Mouse (Mus musculus) gastrocnemius, postnatal 14 days (tissue): Measurements from ENCODE around the gene 1110051M20Rik. TPM values are rescaled to one million over a fixed set of nuclear protein-coding genes. Genes with fewer than 3 reads are reported as not detected.

Experiments used
- DNase-seq: peaks from one replicate; pipeline ENCODE4 v3.0.0; 2021; ENCODE audit warnings: mixed read lengths
- intact Hi-C: fragments of 180-260 bp; cut with DNase I; formaldehyde crosslinking; loops from one replicate; pipeline ENCODE4 v1.15.1; 2025; ENCODE audit warnings: low total_unique reads
- total RNA-seq, 2 experiments: library from RNA; stranded (reverse); gene quantifications; 2 replicates each; pipeline ENCODE4 v1.2.3; 2021

1110051M20Rik gene
- total RNA-seq, 2 experiments from 2014 or later = 11.3 to 13.2 TPM

DNA sequence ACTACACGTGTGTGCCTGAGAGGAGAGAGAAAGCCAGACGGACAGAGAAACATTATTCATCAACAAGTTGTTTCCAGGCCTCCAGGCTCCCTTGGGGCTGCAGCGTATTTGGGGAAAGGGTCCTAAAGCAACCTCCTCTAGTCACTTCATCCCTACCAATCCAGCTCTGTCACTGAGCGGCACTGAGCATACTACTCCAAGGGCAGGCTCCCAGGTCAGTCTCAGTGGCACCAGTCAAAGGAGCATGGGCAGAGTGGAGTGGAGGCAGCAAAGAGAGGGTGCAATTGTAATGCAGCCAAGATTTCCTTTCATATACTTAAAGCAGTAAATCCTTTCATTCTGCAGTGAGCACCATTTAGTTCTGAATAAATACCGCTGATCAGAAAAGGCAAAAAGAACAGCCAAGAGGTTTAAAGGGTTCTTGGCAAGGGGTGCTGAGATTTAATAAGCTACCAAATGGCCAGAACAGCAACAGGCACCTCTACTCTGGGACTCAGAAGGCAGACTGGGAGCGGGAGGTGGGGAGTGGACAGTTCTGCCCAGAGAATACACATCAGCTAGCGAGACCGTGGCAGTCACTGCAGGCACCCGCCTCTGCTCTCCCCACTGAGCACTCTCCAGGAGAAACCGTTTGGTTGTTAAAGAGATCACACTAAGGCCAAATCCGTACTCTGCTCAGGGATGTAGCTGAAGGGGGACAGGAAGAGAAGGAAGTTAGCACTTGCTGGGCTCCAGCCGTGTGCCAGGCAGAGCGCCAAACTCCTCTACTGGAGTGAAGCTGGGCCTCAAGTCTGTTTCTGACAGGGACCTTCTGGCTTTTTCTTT, 159.9 kb downstream of the 1110051M20Rik start:
- DNase-seq = peak; percentile 70
- intact Hi-C loops = no loop called here

DNA sequence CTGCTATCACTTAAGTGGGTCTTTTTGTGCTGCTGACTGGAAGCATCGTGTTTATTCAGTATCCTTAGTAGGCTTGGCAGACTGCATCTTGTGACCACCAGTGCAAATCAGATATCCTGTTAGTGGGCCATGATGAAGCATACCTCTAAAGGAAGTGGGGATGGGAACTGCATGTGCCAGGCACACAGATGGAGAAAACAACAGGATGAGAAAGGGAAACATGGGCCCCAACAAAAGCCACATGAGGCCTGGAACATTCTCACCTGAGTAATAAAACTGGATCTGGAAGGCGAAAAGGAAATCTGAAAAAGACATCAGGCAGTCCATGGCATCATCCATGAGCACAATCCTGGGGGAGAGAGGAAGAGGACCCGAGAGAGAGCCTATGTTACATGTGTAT, 160.5 kb downstream of the 1110051M20Rik start:
- intact Hi-C loops = no loop called here

DNA sequence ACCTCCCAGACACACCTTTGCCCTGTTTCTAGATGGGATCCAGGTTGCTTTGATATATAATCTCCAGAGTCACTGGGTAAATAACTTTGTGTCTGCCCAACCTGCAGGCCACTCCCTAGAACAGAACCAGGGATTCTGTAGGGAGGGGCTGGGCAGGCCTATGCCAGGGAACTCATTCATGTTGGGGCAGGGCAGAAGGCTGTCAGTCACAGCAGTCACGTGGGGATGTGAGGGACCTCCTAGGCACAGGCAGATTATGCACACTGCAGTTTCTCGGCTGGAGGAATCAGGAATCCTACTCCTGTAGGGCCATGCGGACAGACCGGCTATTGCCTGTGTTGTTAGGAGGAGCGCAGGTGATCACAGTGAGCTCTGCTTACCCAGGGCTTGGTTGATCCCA, 163.1 kb downstream of the 1110051M20Rik start:
- intact Hi-C loops = no loop called here
- no peak for DNase-seq

More for the DNA sequence above, 160.5 kb downstream of the 1110051M20Rik start:
- DNase-seq = no peak

DNA sequence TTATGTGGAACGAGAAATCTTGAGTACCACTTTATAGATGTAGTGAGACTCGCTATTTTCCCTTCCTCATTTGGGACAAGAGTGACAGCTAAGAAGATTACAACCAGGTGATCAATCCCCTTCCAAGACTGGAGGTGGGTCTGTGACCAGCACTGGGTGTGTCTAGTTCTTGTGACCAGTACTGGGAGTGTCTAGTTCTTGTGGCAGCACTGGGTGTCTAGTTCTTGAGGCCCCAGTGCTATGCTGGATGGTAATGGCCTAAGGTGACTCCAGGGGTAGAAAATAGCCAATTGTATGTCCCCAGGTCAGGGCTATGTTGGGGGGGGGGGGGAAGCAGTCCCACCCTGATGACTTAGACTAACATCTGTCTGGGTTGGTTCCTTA, 165.1 kb downstream of the 1110051M20Rik start:
- DNase-seq = no peak
- intact Hi-C loops = no loop called here

DNA sequence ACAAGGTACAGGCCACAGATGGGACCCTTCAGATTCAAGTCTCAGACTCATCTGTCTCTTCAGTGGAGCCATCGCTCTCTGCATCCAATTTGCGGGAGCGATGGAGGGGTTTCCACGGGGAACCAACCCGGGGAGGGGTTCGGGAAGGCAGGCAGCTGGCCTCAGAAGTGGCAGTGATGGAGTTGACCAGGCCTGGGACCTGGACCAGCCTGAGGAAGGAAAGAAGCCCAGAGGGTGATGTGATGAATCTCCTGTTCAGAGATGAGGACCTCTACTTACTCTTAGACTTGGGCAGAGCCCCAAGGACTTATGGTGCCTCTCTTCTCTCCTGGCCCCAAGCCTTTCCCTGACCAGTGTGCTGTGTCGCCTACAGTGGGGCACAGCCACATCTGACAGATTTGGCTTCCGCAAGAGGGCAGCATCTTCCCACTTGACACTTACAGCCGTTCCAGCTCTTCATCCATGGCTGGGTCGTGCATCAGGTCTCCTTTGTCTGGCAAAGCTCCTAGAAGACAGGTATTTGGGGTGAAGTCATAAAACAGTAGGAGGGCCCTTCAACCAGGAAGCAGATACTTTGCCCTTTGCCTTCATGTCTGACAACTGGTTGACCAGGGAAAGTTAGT, 165.6 kb downstream of the 1110051M20Rik start:
- DNase-seq = peak; percentile 44
- intact Hi-C loops = no loop called here

DNA sequence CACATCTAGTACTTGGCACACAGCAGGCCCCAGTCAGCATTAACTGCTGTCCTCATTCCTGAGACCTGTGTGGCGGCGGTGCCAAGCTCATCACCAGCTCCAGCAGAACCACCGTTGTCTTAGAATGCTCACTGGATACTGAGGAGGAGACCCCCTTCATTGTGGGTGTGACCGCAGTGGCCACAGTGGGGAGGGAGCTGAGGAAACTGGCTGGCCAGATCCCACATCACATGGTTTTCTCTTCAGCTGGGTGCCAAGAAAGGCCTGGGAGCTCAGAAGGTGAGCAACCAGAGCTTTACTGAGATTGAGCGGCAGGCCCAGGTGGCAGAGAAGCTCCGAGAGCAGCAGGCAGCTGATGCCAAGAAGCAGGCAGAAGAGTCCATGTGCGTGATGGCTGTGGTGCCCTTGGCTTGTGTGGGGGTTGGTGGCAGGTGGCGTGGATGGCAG, 174.8 kb downstream of the 1110051M20Rik start:
- peak; percentile 58 for DNase-seq
- intact Hi-C loops = no loop called here

DNA sequence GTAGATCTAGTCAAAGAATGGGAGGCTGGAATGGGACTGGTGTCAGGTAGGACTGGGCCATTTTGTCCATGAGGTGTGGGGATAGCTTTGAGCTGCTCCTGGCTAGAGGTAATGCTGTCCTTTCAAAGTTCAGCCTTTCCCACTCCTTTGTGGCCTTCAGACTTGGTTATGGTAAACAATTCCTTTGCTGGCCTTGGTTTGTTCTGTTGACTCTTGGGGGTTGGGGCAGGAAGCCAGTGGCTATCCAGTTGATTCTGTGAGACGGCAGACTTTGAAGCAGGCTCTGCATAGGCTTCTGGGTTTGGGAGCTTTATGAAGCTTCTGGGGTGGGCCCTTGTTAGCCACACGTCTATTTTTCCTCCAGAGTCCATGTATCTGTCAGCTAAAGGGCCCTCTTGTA, 175.8 kb downstream of the 1110051M20Rik start:
- DNase-seq = no peak
- intact Hi-C loops = no loop called here

DNA sequence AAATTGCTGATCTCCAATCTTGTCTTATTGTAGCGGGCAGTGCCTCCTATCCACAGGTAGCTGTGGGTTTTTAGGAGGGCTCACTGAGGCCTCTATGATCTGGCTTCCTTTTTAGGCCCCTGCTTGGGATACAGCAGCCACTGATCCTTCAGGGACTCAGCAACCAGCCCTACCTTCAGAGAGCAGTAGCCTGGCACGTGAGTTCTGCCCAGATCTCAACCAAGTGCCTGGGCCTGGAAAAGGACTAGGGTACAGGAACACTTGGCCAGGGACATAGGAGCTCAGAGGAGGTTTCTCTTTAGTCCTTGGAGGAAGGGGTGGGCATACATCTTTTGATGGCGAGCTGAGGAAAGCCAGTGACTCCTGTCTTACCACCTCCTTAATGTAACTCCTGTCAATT, 176.5 kb downstream of the 1110051M20Rik start:
- intact Hi-C loops = no loop called here
- DNase-seq = no peak

DNA sequence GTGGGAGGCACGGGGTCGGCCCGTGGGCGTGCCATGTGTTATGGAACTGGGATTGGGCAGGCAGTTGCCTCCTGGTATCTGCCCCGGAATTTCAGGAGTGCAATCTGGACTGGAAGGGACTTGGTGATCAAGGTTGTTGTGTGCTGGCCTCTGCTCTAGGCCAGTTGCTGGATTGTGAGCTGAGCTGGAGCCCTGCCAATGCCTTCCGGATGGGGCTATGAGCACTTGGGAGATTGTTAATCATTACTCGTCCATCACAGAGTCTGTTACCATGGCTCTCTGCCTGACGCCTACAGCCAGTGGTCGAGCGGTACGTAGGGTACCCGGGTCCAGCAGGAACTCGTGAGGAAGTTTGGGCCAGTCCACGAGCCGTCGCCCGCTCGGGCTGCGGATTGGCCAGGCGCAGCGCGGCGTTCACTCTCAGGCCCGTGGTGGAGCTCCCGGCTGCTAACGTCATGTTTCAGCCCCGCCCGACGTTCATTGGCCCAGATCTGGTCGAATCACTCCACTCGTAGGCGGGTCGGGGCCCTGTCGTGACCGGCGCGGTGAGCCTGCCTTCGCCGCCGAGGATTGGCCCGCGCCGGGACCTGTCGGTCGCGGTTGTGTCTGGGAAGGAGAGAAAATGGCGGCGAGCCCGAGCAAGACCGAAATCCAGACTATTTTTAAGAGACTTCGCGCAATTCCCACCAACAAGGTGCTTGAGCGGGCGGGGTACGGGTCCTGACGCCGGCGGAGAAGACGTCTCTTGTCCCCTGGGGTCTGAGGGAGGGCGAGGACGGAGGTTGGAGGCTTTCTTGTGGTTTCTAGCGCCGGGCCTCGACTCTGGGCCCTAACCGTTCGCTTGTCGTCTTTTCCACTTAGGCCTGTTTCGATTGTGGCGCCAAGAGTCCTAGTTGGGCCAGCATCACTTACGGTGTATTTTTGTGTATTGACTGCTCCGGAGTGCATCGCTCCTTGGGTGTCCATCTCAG, 179.5 kb downstream of the 1110051M20Rik start, which contains the start of gene Arfgap2:
TSS of gene Arfgap2 (plus strand) at position 264 of the 971 bp plus-strand sequence.
- peak; percentile 98 for DNase-seq
- intact Hi-C loops = no loop called here

DNA sequence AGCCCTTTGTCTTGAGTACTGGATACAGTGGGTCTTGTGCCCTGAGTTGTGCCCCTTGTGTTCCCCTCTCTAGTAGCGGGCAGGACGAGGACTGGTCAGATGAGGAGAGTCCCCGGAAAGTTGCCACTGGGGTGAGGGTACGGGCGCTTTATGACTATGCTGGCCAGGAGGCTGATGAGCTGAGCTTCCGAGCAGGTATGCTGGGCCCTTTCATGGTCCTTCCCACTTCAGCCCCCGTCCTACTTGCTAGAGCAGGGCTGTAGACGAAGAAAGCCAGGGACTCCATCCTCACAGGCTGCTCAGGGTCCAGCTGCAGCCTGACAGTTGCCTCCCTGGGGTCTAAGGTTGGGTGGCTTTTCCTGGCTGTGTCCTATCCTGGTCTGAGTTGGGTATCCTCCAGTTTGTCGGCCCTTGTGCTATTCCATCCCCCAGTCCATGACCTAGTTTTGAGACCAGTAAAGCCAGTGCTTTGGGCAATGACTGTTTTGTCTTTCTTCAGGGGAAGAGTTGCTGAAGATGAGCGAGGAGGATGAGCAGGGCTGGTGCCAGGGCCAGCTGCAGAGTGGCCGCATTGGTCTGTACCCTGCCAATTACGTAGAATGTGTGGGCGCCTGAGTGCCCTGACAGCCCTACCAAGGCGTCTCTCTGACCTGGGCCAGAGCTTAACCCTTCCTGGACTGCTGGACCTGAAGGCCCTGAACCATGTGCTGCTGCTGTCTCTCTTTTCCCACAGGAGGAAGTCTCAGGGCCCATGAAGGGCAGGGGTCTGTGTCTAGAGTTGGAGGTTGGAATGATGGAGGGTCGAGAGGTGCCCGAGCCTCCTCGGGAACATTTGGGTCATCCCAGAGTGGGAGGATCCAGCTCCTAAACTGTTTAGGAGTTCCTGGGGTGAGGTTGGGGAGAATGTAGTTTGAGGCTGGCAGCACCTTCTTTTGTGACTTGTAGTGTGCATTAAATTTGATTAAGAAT, 180.5 kb downstream of the 1110051M20Rik start:
- intact Hi-C loops = no loop called here
- DNase-seq = no peak

DNA sequence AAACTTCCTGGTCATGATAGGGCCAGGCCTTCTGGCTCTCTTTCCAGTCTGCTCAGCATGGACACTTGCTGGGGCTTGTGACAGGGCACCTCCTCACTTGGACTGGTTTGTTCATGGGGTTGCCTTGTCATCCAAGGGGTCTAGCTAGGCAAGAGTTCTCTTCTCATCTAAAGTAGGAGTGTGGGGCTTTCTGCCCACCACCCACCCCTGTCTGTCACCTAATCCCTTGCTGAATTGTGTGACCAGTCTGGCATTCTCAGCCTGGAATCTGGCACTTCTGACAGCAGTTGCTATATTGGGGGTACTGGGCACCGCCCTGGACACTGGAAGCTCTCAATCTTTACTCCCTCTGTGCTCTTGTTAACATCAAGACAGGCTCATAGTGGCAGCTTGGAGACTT, 185.0 kb downstream of the 1110051M20Rik start:
- DNase-seq = no peak
- intact Hi-C loops = no loop called here

DNA sequence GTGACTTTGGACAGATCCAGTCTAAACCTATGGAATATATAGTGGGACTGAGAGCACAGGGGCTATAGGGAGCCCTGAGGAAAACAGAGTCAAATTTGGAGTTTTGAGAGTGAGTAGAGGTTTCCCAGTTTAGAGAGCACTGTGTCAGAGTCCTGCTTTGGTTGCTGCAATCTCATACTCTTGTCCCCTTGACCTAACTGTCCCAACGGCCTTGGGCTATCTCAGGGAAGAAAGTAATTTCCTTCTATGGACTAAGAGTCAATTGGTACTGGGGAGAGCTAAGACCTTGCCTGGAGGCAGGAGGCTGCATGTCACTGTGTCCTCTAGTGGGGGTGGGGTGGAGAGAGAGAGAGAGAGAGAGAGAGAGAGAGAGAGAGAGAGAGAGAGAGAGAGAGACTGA, 185.7 kb downstream of the 1110051M20Rik start:
- DNase-seq = no peak
- intact Hi-C loops = no loop called here

DNA sequence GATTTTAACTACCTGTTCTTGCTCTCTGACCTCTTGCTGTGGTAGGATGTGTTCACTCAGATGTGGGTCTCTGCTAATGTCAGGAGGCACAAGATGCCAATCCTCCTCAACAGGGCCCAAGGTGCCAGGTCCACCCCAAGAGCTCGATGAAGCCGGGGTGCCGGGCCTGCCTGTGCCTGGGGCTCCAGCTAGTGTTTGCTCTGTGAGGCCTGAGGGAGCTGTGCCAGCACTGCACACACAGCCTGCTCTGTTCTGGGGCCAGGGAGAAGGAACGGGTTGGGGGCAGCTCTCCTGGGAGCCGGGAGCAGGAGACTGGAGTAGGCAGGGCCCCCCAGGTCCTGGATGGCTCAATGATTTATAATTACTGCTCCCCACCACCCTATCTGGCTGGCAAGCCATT, 186.4 kb downstream of the 1110051M20Rik start:
- peak; percentile 43 for DNase-seq
- intact Hi-C loops = no loop called here

DNA sequence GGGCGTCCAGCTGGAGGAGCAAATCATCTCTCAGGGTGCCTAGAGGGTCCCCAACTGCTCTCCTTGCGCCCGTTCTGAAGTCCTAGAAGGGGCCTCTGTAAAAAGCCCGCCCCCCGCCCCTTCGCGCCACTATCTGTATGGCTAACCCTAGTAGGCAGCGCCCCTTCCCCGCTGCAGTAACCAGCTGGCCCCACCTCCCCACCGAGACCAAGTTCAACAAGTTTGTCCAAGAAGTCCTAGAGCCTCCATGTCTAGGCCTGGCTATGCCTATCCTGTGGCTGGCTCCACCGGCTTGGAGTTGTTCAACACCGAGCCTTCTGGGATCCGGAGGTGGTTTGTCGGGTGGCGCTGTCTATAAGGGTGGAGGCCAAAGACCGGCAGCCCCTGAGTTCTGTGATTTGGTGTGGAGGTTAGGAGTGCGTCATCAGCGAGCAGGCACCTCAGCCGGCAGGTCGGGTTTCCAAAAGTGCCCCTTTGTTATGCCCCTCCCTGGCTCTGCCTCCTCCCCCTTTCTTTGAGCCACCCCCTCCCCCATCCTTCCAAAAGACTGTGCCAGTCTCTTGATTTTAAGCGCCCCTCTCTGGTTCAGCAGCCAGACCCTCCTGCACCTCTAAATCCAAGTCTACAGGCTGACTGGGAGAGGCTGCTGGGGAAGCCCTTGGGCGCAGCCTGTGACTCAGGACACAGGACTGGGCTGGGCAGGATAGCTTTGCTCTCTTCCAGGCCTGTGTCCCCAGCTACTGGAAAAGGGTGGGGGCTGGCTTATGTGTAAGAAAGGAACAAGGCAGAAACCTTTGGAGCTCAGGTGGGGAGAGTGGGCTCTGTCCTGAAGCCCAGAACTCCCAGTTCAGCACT, 187.2 kb downstream of the 1110051M20Rik start:
- intact Hi-C loops = no loop called here

DNA sequence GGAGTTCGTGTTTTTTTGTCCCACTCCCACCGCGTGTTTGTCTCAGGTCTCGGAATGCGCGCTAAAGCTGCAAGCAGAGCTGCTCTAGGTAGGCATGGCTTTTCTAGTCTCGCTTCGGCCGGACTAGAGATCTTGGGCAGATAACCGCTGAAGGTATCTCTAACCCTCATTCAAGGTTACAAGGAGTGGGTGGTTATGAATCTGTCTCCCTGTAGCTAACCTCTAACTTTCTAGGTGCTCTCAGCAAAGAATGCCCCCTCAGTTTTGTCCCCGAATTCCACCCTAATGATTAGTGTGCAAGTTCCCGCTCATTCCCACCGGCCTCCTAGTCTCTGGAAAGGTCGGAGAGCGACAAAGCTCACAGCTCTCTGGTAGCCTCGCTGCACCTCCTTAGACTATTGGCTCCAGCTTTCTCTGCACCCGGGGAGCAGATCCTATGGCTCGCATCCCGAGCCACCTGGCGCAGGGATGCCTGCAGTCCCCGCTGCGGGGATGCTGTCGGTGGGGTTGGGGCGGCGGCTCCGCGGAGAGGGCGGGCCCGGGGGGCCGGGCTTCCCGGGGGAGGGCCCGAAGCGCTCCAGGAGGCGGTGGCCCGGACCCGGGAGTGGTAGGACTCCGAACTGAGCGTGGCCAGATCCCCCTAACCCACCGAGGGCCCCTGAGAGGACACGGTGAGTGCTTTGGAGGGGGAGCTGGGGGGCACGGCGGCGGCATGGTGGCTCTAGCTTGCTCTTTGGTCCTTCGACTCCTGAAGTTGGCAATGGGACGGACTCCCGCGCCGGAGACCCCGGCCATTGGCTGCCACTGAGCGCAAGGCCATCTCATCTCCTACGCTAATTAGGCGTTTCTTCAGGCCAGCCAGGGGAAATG, 188.0 kb downstream of the 1110051M20Rik start:
- intact Hi-C loops = no loop called here
- peak; percentile 75 for DNase-seq

More for the DNA sequence above, 187.2 kb downstream of the 1110051M20Rik start:
- peak; percentile 44 for DNase-seq

DNA sequence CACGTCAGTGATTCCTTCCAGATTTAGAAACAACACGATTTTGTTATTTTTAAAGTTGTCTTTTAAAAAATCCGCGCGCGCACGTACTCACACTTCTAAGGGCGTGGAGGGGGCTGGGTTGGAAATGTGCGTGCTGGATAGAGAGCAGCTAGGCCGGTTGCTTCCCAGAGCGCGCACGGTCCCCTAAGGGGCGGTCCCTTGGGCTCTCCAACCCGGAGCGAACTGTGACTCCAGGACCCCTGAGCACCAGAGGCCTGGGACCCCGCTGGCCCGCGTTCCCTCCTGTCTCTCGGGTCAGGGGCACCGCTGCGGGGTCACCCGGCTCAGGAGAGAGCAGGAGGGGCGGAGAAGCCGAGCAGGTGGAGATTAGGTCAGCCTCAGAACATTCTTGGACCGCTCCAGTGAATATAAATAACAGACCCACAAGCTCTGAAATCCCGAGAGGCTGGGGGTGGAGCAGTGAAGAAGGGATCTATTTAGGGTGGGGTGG, 188.8 kb downstream of the 1110051M20Rik start, which contains the start of gene Pacsin3:
TSS of gene Pacsin3 (plus strand) at position 294 of the 490 bp plus-strand sequence.
- DNase-seq = peak; percentile 41
- intact Hi-C loops = no loop called here
